Mouse (Mus musculus): Measurements from ENCODE around the gene Galr2. TPM values are rescaled to one million over a fixed set of nuclear protein-coding genes. Genes with fewer than 3 reads are reported as not detected.
A peak's percentile ranks its signal among the peaks of the same experiment; 100 is the strongest.
"Not testable (repeated sequence)": the region's sequence is repeated elsewhere in the genome, so short reads cannot be mapped to it uniquely, and the experiment has no call there.

Galr2 gene
- total RNA-seq, 2 experiments from 2014 or later, result 0.38 to 0.41 TPM

GRCm38 (mm10) chr11:116267637-116268036, 13.1 kb upstream of the Galr2 start:
- intact Hi-C loops (cut with DNase I; ENCODE audit: low total_unique reads), result no loop called here
- DNase-seq, result no peak

- no peak for DNase-seq
- intact Hi-C loops (cut with DNase I; ENCODE audit: low total_unique reads), result no loop called here
Observed at GRCm38 (mm10) chr11:116268313-116268712, 12.4 kb upstream of the Galr2 start.

- no peak for DNase-seq
- intact Hi-C loops (cut with DNase I; ENCODE audit: low total_unique reads), result no loop called here
Observed at GRCm38 (mm10) chr11:116269560-116269959, 11.2 kb upstream of the Galr2 start.

- DNase-seq, result no peak
- intact Hi-C loops (cut with DNase I; ENCODE audit: low total_unique reads), result no loop called here
Observed at GRCm38 (mm10) chr11:116272589-116273468, 7.9 kb upstream of the Galr2 start.

- DNase-seq, result no peak
- intact Hi-C loops (cut with DNase I; ENCODE audit: low total_unique reads), result no loop called here
Observed at GRCm38 (mm10) chr11:116273469-116274044, 7.2 kb upstream of the Galr2 start.

- peak; percentile 94 for DNase-seq
- intact Hi-C loops (cut with DNase I; ENCODE audit: low total_unique reads), result no loop called here
Observed at GRCm38 (mm10) chr11:116274045-116274666, 6.6 kb upstream of the Galr2 start, which contains the start of gene Srp68. Srp68 (minus strand) TSS chr11:116274217.

GRCm38 (mm10) chr11:116277184-116277583, 3.6 kb upstream of the Galr2 start:
- intact Hi-C loops (cut with DNase I; ENCODE audit: low total_unique reads); DNase-seq: not testable (repeated sequence)

GRCm38 (mm10) chr11:116281671-116282070, 932 bp downstream of the Galr2 start:
- intact Hi-C loops (cut with DNase I; ENCODE audit: low total_unique reads), result no loop called here
- DNase-seq, result no peak

GRCm38 (mm10) chr11:116282089-116282488, 1.4 kb downstream of the Galr2 start:
- intact Hi-C loops (cut with DNase I; ENCODE audit: low total_unique reads), result no loop called here
- no peak for DNase-seq

- no peak for DNase-seq
- intact Hi-C loops (cut with DNase I; ENCODE audit: low total_unique reads), result no loop called here
Observed at GRCm38 (mm10) chr11:116282912-116283521, 2.3 kb downstream of the Galr2 start.

GRCm38 (mm10) chr11:116283982-116284381, 3.2 kb downstream of the Galr2 start:
- intact Hi-C loops (cut with DNase I; ENCODE audit: low total_unique reads), result no loop called here
- DNase-seq, result no peak

GRCm38 (mm10) chr11:116285770-116286191, 5.0 kb downstream of the Galr2 start:
- peak; percentile 63 for DNase-seq
- intact Hi-C loops (cut with DNase I; ENCODE audit: low total_unique reads), result loop anchor here (2.0 kb wide), 1 partner anchor 51 kb away; no protein-coding TSS in a partner anchor

GRCm38 (mm10) chr11:116287351-116287750, 6.6 kb downstream of the Galr2 start:
- peak; percentile 46 for DNase-seq
- intact Hi-C loops (cut with DNase I; ENCODE audit: low total_unique reads), result loop anchor here (2.0 kb wide), 1 partner anchor 53 kb away; no protein-coding TSS in a partner anchor

GRCm38 (mm10) chr11:116290556-116290955, 9.8 kb downstream of the Galr2 start:
- DNase-seq, result no peak
- intact Hi-C loops (cut with DNase I; ENCODE audit: low total_unique reads), result no loop called here

- DNase-seq, result no peak
- intact Hi-C loops (cut with DNase I; ENCODE audit: low total_unique reads), result no loop called here
Observed at GRCm38 (mm10) chr11:116292401-116292800, 11.7 kb downstream of the Galr2 start.

- intact Hi-C loops (cut with DNase I; ENCODE audit: low total_unique reads), result loop anchor here (2.0 kb wide), 1 partner anchor 67 kb away; no protein-coding TSS in a partner anchor
- no peak for DNase-seq
Observed at GRCm38 (mm10) chr11:116293538-116294137, 12.9 kb downstream of the Galr2 start.

- peak; percentile 55 for DNase-seq
- intact Hi-C loops (cut with DNase I; ENCODE audit: low total_unique reads), result loop anchor here (2.0 kb wide), 1 partner anchor 68 kb away; no protein-coding TSS in a partner anchor
Observed at GRCm38 (mm10) chr11:116294319-116294718, 13.6 kb downstream of the Galr2 start.

- intact Hi-C loops (cut with DNase I; ENCODE audit: low total_unique reads), result no loop called here
- peak; percentile 48 for DNase-seq
Observed at GRCm38 (mm10) chr11:116296191-116296734, 15.5 kb downstream of the Galr2 start.

GRCm38 (mm10) chr11:116297017-116297416, 16.3 kb downstream of the Galr2 start:
- intact Hi-C loops (cut with DNase I; ENCODE audit: low total_unique reads), result no loop called here
- no peak for DNase-seq
